Mouse (Mus musculus) hindbrain, embryonic 15.5 days (tissue): ENCODE results near the gene Hs3st3b1. TPM values are rescaled to one million over a fixed set of nuclear protein-coding genes. Genes with fewer than 3 reads are reported as not detected.

ENCODE experiments used
- ATAC-seq: fragments of 200-750 bp; cut with Nextera tagmentation; 2 replicates; pipeline ENCODE4 v1.8.0; 2017; ENCODE audit warnings: low read depth, moderate number of reproducible peaks, moderate TSS enrichment; ENCODE audit not compliant: low FRiP score
- H3K27ac ChIP-seq: fragments of 300-500 bp; sonication (generic); replicated peaks from 2 replicates; pipeline ENCODE4 v1.5.1; 2015; ENCODE audit warnings: mild to moderate bottlenecking, inconsistent platforms
- H3K27me3 ChIP-seq: fragments of 300-500 bp; sonication (generic); 2 replicates; pipeline ENCODE4 v1.6.1; 2015; ENCODE audit warnings: control low read depth, inconsistent platforms
- H3K36me3 ChIP-seq: fragments of 300-500 bp; sonication (generic); 2 replicates; pipeline ENCODE4 v1.6.1; 2015; ENCODE audit warnings: control low read depth, inconsistent platforms
- H3K4me1 ChIP-seq: fragments of 300-500 bp; sonication (generic); replicated peaks from 2 replicates; pipeline ENCODE4 v1.6.1; 2015; ENCODE audit warnings: control low read depth, inconsistent platforms
- H3K4me2 ChIP-seq: fragments of 300-500 bp; sonication (generic); 2 replicates; pipeline ENCODE4 v1.6.1; 2015; ENCODE audit warnings: moderate library complexity, mild to moderate bottlenecking, inconsistent platforms
- H3K4me3 ChIP-seq: fragments of 300-500 bp; sonication (generic); 2 replicates; pipeline ENCODE4 v1.5.1; 2015; ENCODE audit warnings: mild to moderate bottlenecking, inconsistent platforms
- H3K9ac ChIP-seq: fragments of 300-500 bp; sonication (generic); 2 replicates; pipeline ENCODE4 v1.6.1; 2015; ENCODE audit warnings: inconsistent platforms
- H3K9me3 ChIP-seq: fragments of 300-500 bp; sonication (generic); 2 replicates; pipeline ENCODE4 v1.6.1; 2016; ENCODE audit warnings: control low read depth, inconsistent platforms
- WGBS: fragments of 180-500 bp; shearing (Covaris S2); methylation state at CpG from one replicate; pipeline ENCODE4 v1.1.7; 2015; 5-methylcytosine and 5-hydroxymethylcytosine counted together
- polyA plus RNA-seq: library from polyadenylated mRNA; unstranded; fragments of >200 nt; fragmentation: Nextera tagmentation; extraction: Ambion mirVana; gene quantifications from 2 replicates; pipeline ENCODE4 v1.2.1, GENCODE M21; 2015

Gene Hs3st3b1
- polyA plus RNA-seq, 1 experiment from 2014 or later: 6.5 TPM

DNA sequence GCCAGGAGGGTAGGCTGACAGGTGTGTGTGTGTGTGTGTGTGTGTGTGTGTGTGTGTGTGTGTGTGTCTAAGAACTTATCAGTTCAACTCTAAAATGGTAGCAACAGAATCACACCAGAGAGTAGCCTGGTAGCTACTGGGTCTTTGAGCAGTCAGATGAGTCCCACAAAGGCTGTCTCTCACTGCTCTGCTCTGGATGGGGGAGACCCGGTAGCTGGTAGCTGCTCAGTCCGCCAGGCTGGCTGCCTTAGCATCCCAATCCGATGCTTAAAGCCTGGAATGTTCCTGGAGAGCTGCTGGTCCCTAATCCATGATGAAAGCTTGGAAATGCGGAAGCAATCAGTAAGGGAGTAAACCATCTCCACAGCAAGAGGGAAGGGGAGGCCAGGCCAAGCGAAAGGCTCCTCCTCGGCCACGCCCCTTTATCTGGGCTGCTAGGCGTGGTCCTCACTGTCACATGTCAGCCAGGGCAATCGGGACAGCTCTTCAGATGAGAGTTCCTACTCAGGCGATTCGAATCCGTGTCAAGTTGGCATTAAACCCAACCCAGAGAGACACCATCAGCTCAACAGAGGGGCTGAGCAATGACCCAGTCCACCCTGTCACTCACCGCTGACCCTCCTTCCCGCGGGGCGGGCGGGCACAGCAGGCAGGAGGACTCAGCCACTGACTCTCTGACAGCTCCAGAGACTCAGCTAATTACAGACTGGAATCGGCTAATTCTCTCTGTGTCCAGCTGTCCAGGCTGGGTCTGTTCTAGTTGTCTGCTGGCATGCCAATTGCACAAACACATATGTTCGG, 29.9 kb upstream of the Hs3st3b1 start:
- H3K4me3 ChIP-seq: peak overlapping the region; percentile 20; the same call in 1 of the 2 replicates

GRCm38 (mm10) chr11:63948371-63948770, 26.3 kb upstream of the Hs3st3b1 start:
- Histone ChIP-seq H3K9ac (no peak overlapping the region), H3K27me3 (peaks cover 7% of the 10 kb centered on the region; the same call in 1 of the 2 replicates), H3K27ac (no peak overlapping the region), H3K4me3 (no peak overlapping the region), H3K9me3 (no peaks in the 10 kb centered on the region), H3K36me3 (no peaks in the 10 kb centered on the region), H3K4me2 (no peak overlapping the region), H3K4me1 (peaks cover 18% of the 10 kb centered on the region)
- no peak for ATAC-seq
- 86% methylated on average over 11 of the region's 11 CpGs for WGBS

More for the DNA sequence above, 29.9 kb upstream of the Hs3st3b1 start:
- H3K9ac ChIP-seq: no peak overlapping the region
- peaks cover 7% of the 10 kb centered on the region; the same call in 1 of the 2 replicates for H3K27me3 ChIP-seq
- no peak overlapping the region for H3K27ac ChIP-seq
- ATAC-seq: peak; percentile 71; the same call in 1 of the 2 replicates
- WGBS: 6% methylated on average over 19 of the region's 19 CpGs
- H3K4me2 ChIP-seq: peak overlapping the region; percentile 46
- no peaks in the 10 kb centered on the region for H3K9me3 ChIP-seq
- H3K4me1 ChIP-seq: peaks cover 32% of the 10 kb centered on the region
- no peaks in the 10 kb centered on the region for H3K36me3 ChIP-seq

DNA sequence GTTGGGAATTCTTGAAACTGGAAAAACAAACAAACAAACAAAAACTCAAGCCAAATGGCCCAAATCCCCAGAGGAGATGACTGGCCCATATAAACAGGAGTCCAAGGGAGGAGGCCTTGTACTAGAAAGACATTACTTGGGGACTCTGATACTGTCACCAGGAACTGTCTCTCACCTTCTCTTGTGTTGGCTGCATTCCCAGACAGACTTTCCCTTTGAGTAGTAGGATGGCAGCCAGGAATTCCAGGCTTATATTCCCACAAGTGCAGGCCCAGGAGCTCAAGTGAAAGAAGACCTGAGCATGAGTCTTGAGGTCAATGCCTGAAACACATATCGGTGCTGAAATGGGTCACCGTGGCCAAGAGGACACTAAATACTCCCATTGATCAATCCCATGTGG, 24.9 kb upstream of the Hs3st3b1 start:
- no peak for ATAC-seq
- no peak overlapping the region for H3K9ac ChIP-seq
- H3K27me3 ChIP-seq: peaks cover 7% of the 10 kb centered on the region; the same call in 1 of the 2 replicates
- 90% methylated on average over 2 of the region's 2 CpGs for WGBS
- peaks cover 7% of the 10 kb centered on the region for H3K4me1 ChIP-seq
- no peak overlapping the region for H3K4me2 ChIP-seq
- no peaks in the 10 kb centered on the region for H3K36me3 ChIP-seq
- no peak overlapping the region for H3K4me3 ChIP-seq
- no peaks in the 10 kb centered on the region for H3K9me3 ChIP-seq
- H3K27ac ChIP-seq: no peak overlapping the region

GRCm38 (mm10) chr11:63943947-63944346, 21.9 kb upstream of the Hs3st3b1 start:
- 87% methylated on average over 3 of the region's 3 CpGs for WGBS
- ATAC-seq: no peak

GRCm38 (mm10) chr11:63943268-63943890, 21.3 kb upstream of the Hs3st3b1 start:
- ATAC-seq: no peak
- Histone ChIP-seq H3K4me1 (no peaks in the 10 kb centered on the region), H3K9me3 (no peaks in the 10 kb centered on the region), H3K36me3 (no peaks in the 10 kb centered on the region), H3K27ac (no peak overlapping the region), H3K4me2 (no peak overlapping the region), H3K27me3 (0 out of 2 replicates have a peak, but pooled peaks cover 2% of the 10 kb centered on the region), H3K4me3 (no peak overlapping the region), H3K9ac (no peak overlapping the region)
- 92% methylated on average over 13 of the region's 13 CpGs for WGBS

More at GRCm38 (mm10) chr11:63943947-63944346, 21.9 kb upstream of the Hs3st3b1 start:
- no peak overlapping the region for H3K27ac ChIP-seq
- H3K4me2 ChIP-seq: no peak overlapping the region
- no peak overlapping the region for H3K9ac ChIP-seq
- H3K27me3 ChIP-seq: 0 out of 2 replicates have a peak, but pooled peaks cover 4% of the 10 kb centered on the region
- no peaks in the 10 kb centered on the region for H3K36me3 ChIP-seq
- no peak overlapping the region for H3K4me3 ChIP-seq
- no peaks in the 10 kb centered on the region for H3K9me3 ChIP-seq
- no peaks in the 10 kb centered on the region for H3K4me1 ChIP-seq

- no peaks in the 10 kb centered on the region for H3K4me1 ChIP-seq
- ATAC-seq: no peak
- no peaks in the 10 kb centered on the region for H3K9me3 ChIP-seq
- H3K27me3 ChIP-seq: no peaks in the 10 kb centered on the region
- no peak overlapping the region for H3K27ac ChIP-seq
- no peak overlapping the region for H3K9ac ChIP-seq
- WGBS: 81% methylated on average over 8 of the region's 8 CpGs
- no peaks in the 10 kb centered on the region for H3K36me3 ChIP-seq
- no peak overlapping the region for H3K4me2 ChIP-seq
- H3K4me3 ChIP-seq: no peak overlapping the region
These were observed 20.1 kb upstream of the Hs3st3b1 start for GRCm38 (mm10) chr11:63942177-63942576.

- WGBS: 41% methylated on average over 3 of the region's 3 CpGs
- H3K4me3 ChIP-seq: no peak overlapping the region
These were observed 14.6 kb upstream of the Hs3st3b1 start for GRCm38 (mm10) chr11:63936641-63937040.

GRCm38 (mm10) chr11:63926901-63927300, 4.8 kb upstream of the Hs3st3b1 start:
- Histone ChIP-seq H3K4me2 (no peak overlapping the region), H3K27me3 (peaks cover 29% of the 10 kb centered on the region), H3K36me3 (no peaks in the 10 kb centered on the region), H3K9ac (no peak overlapping the region), H3K27ac (no peak overlapping the region), H3K9me3 (no peaks in the 10 kb centered on the region), H3K4me1 (peaks cover 30% of the 10 kb centered on the region), H3K4me3 (no peak overlapping the region)
- WGBS: 73% methylated on average over 6 of the region's 6 CpGs
- ATAC-seq: no peak

More at GRCm38 (mm10) chr11:63936641-63937040, 14.6 kb upstream of the Hs3st3b1 start:
- H3K36me3 ChIP-seq: no peaks in the 10 kb centered on the region
- peaks cover 5% of the 10 kb centered on the region; the same call in 1 of the 2 replicates for H3K27me3 ChIP-seq
- H3K9me3 ChIP-seq: no peaks in the 10 kb centered on the region
- no peak for ATAC-seq
- no peaks in the 10 kb centered on the region for H3K4me1 ChIP-seq
- H3K4me2 ChIP-seq: no peak overlapping the region
- H3K27ac ChIP-seq: no peak overlapping the region
- no peak overlapping the region for H3K9ac ChIP-seq

DNA sequence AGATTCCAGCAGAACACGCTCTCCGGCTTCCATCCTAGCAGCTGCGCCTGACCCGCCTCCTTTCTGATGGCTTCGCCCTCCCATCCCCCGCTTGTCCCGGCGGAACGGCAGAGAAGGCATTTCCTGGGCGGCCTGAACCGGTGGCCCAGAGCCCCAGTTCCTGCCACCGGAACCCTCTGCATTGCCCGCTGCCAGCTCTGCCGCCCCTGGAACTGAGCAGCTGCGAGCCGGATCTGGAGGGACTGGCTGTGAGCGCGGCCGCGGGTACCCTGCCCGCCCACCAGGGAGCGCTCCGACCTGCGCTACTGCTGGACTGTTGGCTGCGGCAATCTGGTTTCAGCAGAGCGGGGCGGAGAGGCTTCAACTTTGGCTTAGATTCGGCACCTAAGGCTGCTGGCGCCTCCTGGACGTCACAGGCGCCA, 3.1 kb upstream of the Hs3st3b1 start:
- ATAC-seq: 0 out of 2 replicates have a peak, but pooled peaks have one; percentile 20
- under 1% methylated on average over 31 of the region's 31 CpGs for WGBS
- Histone ChIP-seq H3K9me3 (no peaks in the 10 kb centered on the region), H3K4me1 (peaks cover 46% of the 10 kb centered on the region), H3K27ac (no peak overlapping the region), H3K9ac (no peak overlapping the region), H3K27me3 (peaks cover 37% of the 10 kb centered on the region), H3K4me2 (peak overlapping the region; percentile 49), H3K36me3 (no peaks in the 10 kb centered on the region), H3K4me3 (peak overlapping the region; percentile 24)

- no peak overlapping the region for H3K4me3 ChIP-seq
- peaks cover 53% of the 10 kb centered on the region for H3K4me1 ChIP-seq
- H3K27ac ChIP-seq: no peak overlapping the region
- H3K36me3 ChIP-seq: no peaks in the 10 kb centered on the region
- WGBS: 6% methylated on average over 26 of the region's 26 CpGs
- ATAC-seq: no peak
- H3K4me2 ChIP-seq: no peak overlapping the region; the same call in 1 of the 2 replicates
- H3K9ac ChIP-seq: no peak overlapping the region
- no peaks in the 10 kb centered on the region for H3K9me3 ChIP-seq
- H3K27me3 ChIP-seq: peaks cover 37% of the 10 kb centered on the region
These were observed 2.3 kb upstream of the Hs3st3b1 start for GRCm38 (mm10) chr11:63924286-63924930.

DNA sequence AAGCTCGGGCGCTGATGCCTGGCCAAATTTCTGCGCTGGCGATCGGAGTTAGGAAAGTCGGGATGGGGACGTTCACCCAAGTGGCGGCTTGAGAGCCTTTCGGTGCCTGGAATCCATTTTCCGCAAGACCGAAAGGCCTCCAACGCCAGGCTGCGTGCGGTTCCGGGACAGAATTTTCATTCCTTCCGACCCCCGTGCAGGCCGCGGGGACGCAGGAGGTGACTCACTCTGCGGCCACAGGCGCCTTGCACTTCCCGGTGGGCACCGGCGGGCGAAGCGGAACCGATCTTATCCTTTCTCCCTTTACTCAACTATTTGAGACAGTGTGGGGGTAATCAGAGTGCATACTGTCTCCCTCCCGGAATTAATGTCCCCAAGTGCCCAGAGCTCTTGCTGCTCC, 1.3 kb upstream of the Hs3st3b1 start:
- peak overlapping the region; percentile 85 for H3K4me2 ChIP-seq
- WGBS: under 1% methylated on average over 29 of the region's 29 CpGs

More for the DNA sequence above, 1.3 kb upstream of the Hs3st3b1 start:
- H3K27me3 ChIP-seq: peaks cover 41% of the 10 kb centered on the region
- H3K4me3 ChIP-seq: peak overlapping the region; percentile 59
- no peaks in the 10 kb centered on the region for H3K9me3 ChIP-seq
- no peak overlapping the region for H3K27ac ChIP-seq
- ATAC-seq: no peak
- H3K4me1 ChIP-seq: peaks cover 61% of the 10 kb centered on the region
- no peaks in the 10 kb centered on the region for H3K36me3 ChIP-seq
- H3K9ac ChIP-seq: no peak overlapping the region
